Mouse (Mus musculus) erythroblast, embryonic 14.5 days (primary cell): Measurements from ENCODE around the gene Mta1.

Experiments used
- GATA1 ChIP-seq: IDR thresholded peaks from 2 replicates; pipeline ENCODE4 v1.6.1; 2012; ENCODE audit warnings: low read length, inconsistent platforms, mixed read lengths
- TAL1 ChIP-seq: IDR thresholded peaks from 3 replicates; pipeline ENCODE4 v1.6.1; 2012; ENCODE audit warnings: low read length, inconsistent platforms, mixed read lengths

- TF ChIP-seq GATA1 (peak; percentile 66), TAL1 (peak; percentile 72)
Measured at GRCm38 (mm10) chr12:113107431-113108124, 9.5 kb downstream of the Mta1 start.
